Mouse (Mus musculus) cerebellum, adult 2 months (tissue): ENCODE measurements around the gene Psmd1. TPM values are rescaled to one million over a fixed set of nuclear protein-coding genes. Genes with fewer than 3 reads are reported as not detected.

Experiments used
- DNase-seq, 2 experiments: peaks; one replicate each; pipeline ENCODE4 v3.0.0; 2021
- H3K27ac ChIP-seq: fragments of 200-500 bp; 2 replicates; pipeline ENCODE4 v1.5.1; 2012; ENCODE audit warnings: low read length, control low read depth, inconsistent platforms; ENCODE audit not compliant: insufficient read depth
- H3K27me3 ChIP-seq: fragments of 200-500 bp; 2 replicates; pipeline ENCODE4 v1.6.1; 2012; ENCODE audit warnings: inconsistent platforms, mild to moderate bottlenecking, low read length, moderate library complexity; ENCODE audit not compliant: control insufficient read depth, insufficient read depth
- H3K4me1 ChIP-seq: fragments of 200-500 bp; 2 replicates; pipeline ENCODE4 v1.6.1; 2011; ENCODE audit warnings: low read length; ENCODE audit not compliant: control insufficient read depth, insufficient read depth
- H3K4me3 ChIP-seq: fragments of 200-500 bp; replicated peaks from 2 replicates; pipeline ENCODE3; 2011; ENCODE audit warnings: mild to moderate bottlenecking, low read depth, low read length, control low read depth; ENCODE audit not compliant: insufficient read depth
- CTCF ChIP-seq: fragments of 200-500 bp; IDR thresholded peaks from 2 replicates; pipeline ENCODE4 v1.5.1; 2011; ENCODE audit warnings: low read depth, mild to moderate bottlenecking, control low read depth, low read length, moderate library complexity, borderline replicate concordance; ENCODE audit not compliant: insufficient read depth
- POLR2A ChIP-seq: fragments of 200-500 bp; IDR thresholded peaks from 2 replicates; pipeline ENCODE4 v1.6.1; 2011; ENCODE audit warnings: low read length, control low read depth, borderline replicate concordance; ENCODE audit not compliant: insufficient read depth
- WGBS: fragments of 180-500 bp; shearing (Covaris S2); methylation state at CpG from one replicate; pipeline ENCODE4 v1.1.7; 2018; 5-methylcytosine and 5-hydroxymethylcytosine counted together
- polyA plus RNA-seq: library from polyadenylated mRNA; depleted of rRNA; stranded (reverse); fragments of >200 nt; gene quantifications from 2 replicates; pipeline ENCODE4 v1.2.3, GENCODE M21; 2012

The Psmd1 gene
- polyA plus RNA-seq, 1 experiment = 84.2 TPM

GRCm38 (mm10) chr1:86094413-86094812 is 30.2 kb downstream of the Psmd1 start:
- H3K27ac ChIP-seq = no peak overlapping the region
- WGBS = 86% methylated on average over 7 of the region's 7 CpGs
- TF ChIP-seq POLR2A = no peak
- no peak for TF ChIP-seq CTCF
- DNase-seq = no peak
- no peaks in the 10 kb centered on the region for H3K27me3 ChIP-seq
- H3K4me1 ChIP-seq = no peaks in the 10 kb centered on the region
- H3K4me3 ChIP-seq = no peak overlapping the region

DNA sequence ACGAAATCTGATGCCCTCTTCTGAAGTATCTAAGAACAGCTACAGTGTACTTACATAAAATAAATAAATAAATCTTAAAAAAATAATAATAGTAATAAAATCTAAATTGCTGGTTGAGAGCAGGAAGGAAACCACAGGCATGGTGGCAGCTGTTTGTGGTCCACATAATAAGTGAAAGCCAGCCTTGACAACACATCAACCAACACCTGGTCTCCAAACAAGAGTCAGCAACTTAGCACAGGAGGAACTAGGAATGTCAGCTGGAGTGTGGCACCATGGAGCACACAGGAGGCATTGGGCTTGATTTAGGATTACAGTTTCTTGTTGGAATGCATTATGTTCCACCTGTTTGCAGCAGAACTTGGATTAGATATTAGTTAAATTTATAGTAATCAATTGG is 40.9 kb downstream of the Psmd1 start:
- no peak for DNase-seq
- Histone ChIP-seq H3K4me3 (no peak overlapping the region), H3K4me1 (no peaks in the 10 kb centered on the region), H3K27me3 (no peaks in the 10 kb centered on the region), H3K27ac (no peak overlapping the region)
- TF ChIP-seq POLR2A (no peak), CTCF (no peak)
- 93% methylated on average over 1 of the region's 1 CpGs for WGBS

- H3K4me1 ChIP-seq = no peaks in the 10 kb centered on the region
- WGBS = 36% methylated on average over 6 of the region's 6 CpGs
- H3K4me3 ChIP-seq = no peak within 1 kb of the TSS
- H3K27ac ChIP-seq = no peak within 1 kb of the TSS
- TF ChIP-seq POLR2A = no peak
- TF ChIP-seq CTCF = no peak
- H3K27me3 ChIP-seq = no peaks in the 10 kb centered on the region
- peak in 1 of 2 experiments; percentile 15 for DNase-seq
Observed at GRCm38 (mm10) chr1:86111779-86112178, 47.6 kb downstream of the Psmd1 start, which contains the start of gene Htr2b. Htr2b (minus strand) TSS chr1:86111970.

DNA sequence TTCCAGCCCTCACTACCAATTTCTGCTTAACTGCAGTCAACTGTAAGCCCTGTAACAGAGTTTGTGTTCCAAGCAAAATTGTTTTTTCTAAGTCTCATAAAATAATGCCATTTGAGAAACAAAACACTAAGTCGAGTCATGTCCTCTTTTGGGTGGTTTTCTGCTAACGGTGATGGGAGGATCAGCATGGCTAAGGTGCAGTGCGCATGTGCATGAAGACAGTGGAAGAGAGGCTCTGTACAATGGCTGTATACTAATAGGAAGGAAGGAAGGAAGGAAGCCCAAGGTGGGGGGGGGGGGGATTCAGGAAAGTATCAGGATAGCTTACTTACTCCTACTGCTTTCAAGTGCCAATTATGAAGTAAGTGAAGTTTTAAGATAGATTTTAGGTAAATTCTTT is 50.0 kb downstream of the Psmd1 start:
- WGBS = 92% methylated on average over 3 of the region's 3 CpGs
- H3K27ac ChIP-seq = no peak overlapping the region
- no peak for TF ChIP-seq POLR2A
- TF ChIP-seq CTCF = no peak
- no peak overlapping the region for H3K4me3 ChIP-seq
- no peaks in the 10 kb centered on the region for H3K27me3 ChIP-seq
- no peaks in the 10 kb centered on the region for H3K4me1 ChIP-seq
- DNase-seq = no peak

DNA sequence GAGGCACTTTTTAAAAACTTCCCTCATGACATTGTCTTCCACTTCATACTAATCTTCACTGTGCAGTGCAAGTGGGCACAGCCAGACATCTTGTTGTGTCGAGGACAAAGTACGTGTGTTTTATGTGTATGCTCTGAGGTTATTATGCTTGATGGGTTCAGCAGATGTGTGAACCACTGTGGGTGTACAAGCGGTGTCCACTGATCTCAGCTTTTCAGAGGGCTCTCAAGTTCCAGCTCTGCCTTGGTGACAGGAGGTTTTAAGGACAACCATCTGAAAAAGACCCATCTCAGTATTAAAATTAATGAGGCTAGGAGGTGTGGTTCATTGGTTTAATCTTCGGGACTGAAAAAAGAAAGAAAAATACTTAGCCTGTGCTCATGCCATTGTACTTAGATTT is 55.4 kb downstream of the Psmd1 start:
- Histone ChIP-seq H3K4me3 (no peak overlapping the region), H3K4me1 (no peaks in the 10 kb centered on the region), H3K27me3 (no peaks in the 10 kb centered on the region), H3K27ac (no peak overlapping the region)
- no peak for TF ChIP-seq POLR2A
- no peak for TF ChIP-seq CTCF
- no peak for DNase-seq
- 88% methylated on average over 4 of the region's 4 CpGs for WGBS

- Histone ChIP-seq H3K4me1 (no peaks in the 10 kb centered on the region), H3K27me3 (no peaks in the 10 kb centered on the region), H3K27ac (no peak overlapping the region), H3K4me3 (no peak overlapping the region)
- DNase-seq = no peak
- WGBS = 96% methylated on average over 2 of the region's 2 CpGs
- TF ChIP-seq POLR2A (no peak), CTCF (no peak)
Observed at GRCm38 (mm10) chr1:86126036-86126435, 61.8 kb downstream of the Psmd1 start.

DNA sequence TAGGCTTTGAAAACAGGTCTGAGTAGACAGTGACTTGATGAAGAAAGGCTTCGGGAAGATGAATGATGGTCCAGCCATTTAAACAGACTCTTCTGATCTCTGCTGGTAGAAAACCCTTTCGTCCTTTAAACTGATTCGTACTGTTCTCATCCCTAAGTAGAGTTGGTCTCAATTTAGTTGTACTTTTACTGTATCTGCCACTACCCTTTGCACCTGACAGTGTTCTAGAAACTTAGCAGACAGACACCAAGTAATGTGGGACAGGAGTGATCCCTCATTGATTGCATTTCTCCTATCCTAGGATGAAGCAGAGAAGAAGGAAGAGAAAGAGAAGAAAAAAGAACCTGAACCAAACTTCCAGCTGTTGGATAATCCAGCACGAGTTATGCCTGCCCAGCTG is 69.2 kb downstream of the Psmd1 start, which contains the start of gene Gm21972:
TSS of gene Gm21972 (plus strand) at position 301 of the 400 bp plus-strand sequence.
- WGBS = 97% methylated on average over 4 of the region's 4 CpGs
- TF ChIP-seq POLR2A (no peak), CTCF (no peak)
- no peaks in the 10 kb centered on the region for H3K4me1 ChIP-seq
- no peak within 1 kb of the TSS for H3K27ac ChIP-seq
- no peak for DNase-seq
- H3K4me3 ChIP-seq = no peak within 1 kb of the TSS
- no peaks in the 10 kb centered on the region for H3K27me3 ChIP-seq

- no peaks in the 10 kb centered on the region for H3K27me3 ChIP-seq
- 94% methylated on average over 6 of the region's 6 CpGs for WGBS
- H3K27ac ChIP-seq = no peak overlapping the region
- no peaks in the 10 kb centered on the region for H3K4me1 ChIP-seq
- no peak overlapping the region for H3K4me3 ChIP-seq
- no peak for DNase-seq
- TF ChIP-seq CTCF (no peak), POLR2A (no peak)
Observed at GRCm38 (mm10) chr1:86135315-86135714, 71.1 kb downstream of the Psmd1 start.
